Mouse (Mus musculus): ENCODE results near the gene Spata20.

GRCm38 (mm10) chr11:94500362-94500761 lies 14.4 kb upstream of the Spata20 start:
- TF ChIP-seq CTCF (IDR thresholded peaks at IDR 0.05; ENCODE audit: insufficient read depth, low read depth, low read length) = no peak
- TF ChIP-seq POLR2A (IDR thresholded peaks at IDR 0.05; ENCODE audit: insufficient read depth, low read depth, low read length) = no peak

Measured in olfactory bulb, adult 2 months (tissue).